Comparison of ENCODE assay signal across 8 mouse cellular contexts in genomic region chr10:99107964-99108363, GRCm38 (mm10). TPM values are rescaled to one million over a fixed set of nuclear protein-coding genes. Genes with fewer than 3 reads are reported as not detected.
DNase-seq lines count a peak whose midpoint lies in the region; ATAC-seq and TF ChIP-seq lines count a peak whose summit lies in the region.

TSS of gene Galnt4 (plus strand) at chr10:99108159.

- H3K4me3 ChIP-seq in bone marrow macrophage, adult 2 months (ENCODE audit: insufficient read depth, low read length), result peak within 1 kb of the TSS; percentile 99
- H3K4me3 ChIP-seq in heart, embryonic 13.5 days, result peak within 1 kb of the TSS; percentile 91
- peak within 1 kb of the TSS; percentile 78 for H3K4me3 ChIP-seq in lung, adult 2 months (replicated peaks; ENCODE audit: extremely low read depth, low read depth, low read length)
- H3K4me3 ChIP-seq in neural tube, embryonic 15.5 days (replicated peaks), result peak within 1 kb of the TSS; percentile 85

- peak within 1 kb of the TSS; percentile 64 for H3K27ac ChIP-seq in bone marrow macrophage, adult 2 months (ENCODE audit: insufficient read depth, low read depth, low read length)
- peak within 1 kb of the TSS; percentile 84 for H3K27ac ChIP-seq in heart, embryonic 13.5 days (replicated peaks)
- peak within 1 kb of the TSS; percentile 92 for H3K27ac ChIP-seq in neural tube, embryonic 15.5 days (replicated peaks)

- peak; percentile 31; the same call in 1 of the 2 replicates for TF ChIP-seq CTCF in bone marrow macrophage, adult 2 months (IDR thresholded peaks at IDR 0.05; ENCODE audit: low read depth, low read length)
- TF ChIP-seq CTCF in lung, adult 2 months (IDR thresholded peaks at IDR 0.05; ENCODE audit: insufficient read depth, low read length), result peak; percentile 74

- WGBS in heart, embryonic 13.5 days, result under 1% methylated on average over 22 of the region's 22 CpGs
- WGBS in lung, adult 2 months, result under 1% methylated on average over 22 of the region's 22 CpGs
- under 1% methylated on average over 22 of the region's 22 CpGs for WGBS in neural tube, embryonic 15.5 days

- H3K27me3 ChIP-seq in heart, embryonic 13.5 days (replicated peaks), result no peaks in the 10 kb centered on the region
- H3K27me3 ChIP-seq in neural tube, embryonic 15.5 days (replicated peaks), result no peaks in the 10 kb centered on the region

- H3K9me3 ChIP-seq in heart, embryonic 13.5 days, result no peaks in the 10 kb centered on the region
- no peaks in the 10 kb centered on the region for H3K9me3 ChIP-seq in neural tube, embryonic 15.5 days (replicated peaks)

- H3K36me3 ChIP-seq in heart, embryonic 13.5 days, result peaks cover 17% of the 10 kb centered on the region
- H3K36me3 ChIP-seq in neural tube, embryonic 15.5 days, result peaks cover 10% of the 10 kb centered on the region

- peaks cover 6% of the 10 kb centered on the region; the same call in 1 of the 2 replicates for H3K4me1 ChIP-seq in bone marrow macrophage, adult 2 months (ENCODE audit: control insufficient read depth, insufficient read depth, low read length)
- H3K4me1 ChIP-seq in heart, embryonic 13.5 days, result peaks cover 26% of the 10 kb centered on the region
- H3K4me1 ChIP-seq in lung, adult 2 months (ENCODE audit: control insufficient read depth, insufficient read depth, low read length), result peaks cover 12% of the 10 kb centered on the region
- H3K4me1 ChIP-seq in neural tube, embryonic 15.5 days, result peaks cover 38% of the 10 kb centered on the region

- TF ChIP-seq POLR2A in bone marrow macrophage, adult 2 months (IDR thresholded peaks at IDR 0.05; ENCODE audit: borderline replicate concordance, low read depth, low read length), result no peak
- peak; percentile 73; the same call in 1 of the 2 replicates for TF ChIP-seq POLR2A in lung, adult 2 months (IDR thresholded peaks at IDR 0.05; ENCODE audit: borderline replicate concordance, extremely low read depth, low read depth, low read length)

- peak; percentile 79 for ATAC-seq in CD4-positive, CD25-positive, alpha-beta regulatory T cell, adult 4 months
- ATAC-seq in erythroblast, adult 5-6 weeks (replicated peaks; ENCODE audit: low FRiP score, poor library complexity, severe bottlenecking), result peak; percentile 96
- ATAC-seq in heart, embryonic 13.5 days (ENCODE audit: extremely low read depth, insufficient number of reproducible peaks, low FRiP score, low TSS enrichment), result peak; percentile 76
- peak; percentile 79 for ATAC-seq in neural tube, embryonic 15.5 days (ENCODE audit: low FRiP score)

- H3K9ac ChIP-seq in heart, embryonic 13.5 days, result peak within 1 kb of the TSS; percentile 91
- peak within 1 kb of the TSS; percentile 89 for H3K9ac ChIP-seq in neural tube, embryonic 15.5 days (replicated peaks)

- peak; percentile 85 for DNase-seq in kidney, postnatal 10 days
- peak; percentile 82 for DNase-seq in lung, adult 2 months
- DNase-seq in thymus, adult 18-20 months, result peak; percentile 78 to 85

- peak within 1 kb of the TSS; percentile 99 for H3K4me2 ChIP-seq in heart, embryonic 13.5 days
- H3K4me2 ChIP-seq in neural tube, embryonic 15.5 days, result peak within 1 kb of the TSS; percentile 90

RNA-seq across cellular contexts. Expression of gene Galnt4, which starts in this region (rescaled TPM):
- 1 to 10 TPM; 2.8 to 3.3 TPM for polyA plus RNA-seq in CD4-positive, CD25-positive, alpha-beta regulatory T cell, adult 4 months (2017; shearing (Covaris generic))
- polyA plus RNA-seq in bone marrow macrophage, adult 2 months (2012; ENCODE audit: insufficient read depth, insufficient read length, missing spikeins), result 11.0 and 12.5 TPM in 2 replicates
- 2.5 TPM in 2 replicates for total RNA-seq in erythroblast, adult 5-6 weeks (2015; ENCODE audit: low replicate concordance)
- 2.2 and 4.4 TPM in 2 replicates for total RNA-seq in erythroblast, adult 5-6 weeks (2017; ENCODE audit: low replicate concordance)
- polyA plus RNA-seq in heart, embryonic 13.5 days (2015; fragmentation: Nextera tagmentation; extraction: Ambion mirVana), result 5.2 and 5.3 TPM in 2 replicates
- polyA plus RNA-seq in lung, adult 2 months (2012; rRNA removed), result 3.2 and 4.6 TPM in 2 replicates
- 2.7 and 4.2 TPM in 2 replicates for polyA plus RNA-seq in neural tube, embryonic 15.5 days (2015; fragmentation: Nextera tagmentation; extraction: Ambion mirVana)

Comparison
In these comparisons a context has a peak if more than half of its experiments do, and no peak if none do; other contexts are left out.
1. Peak in every context shown above with its lines: DNase-seq, ATAC-seq, H3K4me3 ChIP-seq and H3K27ac ChIP-seq.